Mouse (Mus musculus) embryonic facial prominence, embryonic 10.5 days (tissue): ENCODE results near the gene 9530053A07Rik. TPM values are rescaled to one million over a fixed set of nuclear protein-coding genes. Genes with fewer than 3 reads are reported as not detected.

Source experiments
- DNase-seq: peaks from one replicate; pipeline ENCODE4 v3.0.0-alpha.2; 2017; ENCODE audit warnings: low spot score
- H3K27ac ChIP-seq: fragments of 300-500 bp; sonication (generic); replicated peaks from 2 replicates; pipeline ENCODE4 v1.5.1; 2016; ENCODE audit warnings: mild to moderate bottlenecking
- H3K27me3 ChIP-seq: fragments of 300-500 bp; sonication (generic); replicated peaks from 2 replicates; pipeline ENCODE4 v1.6.1; 2016; ENCODE audit warnings: low read depth, mild to moderate bottlenecking; ENCODE audit not compliant: poor library complexity, severe bottlenecking
- H3K36me3 ChIP-seq: fragments of 300-500 bp; sonication (generic); replicated peaks from 2 replicates; pipeline ENCODE4 v1.6.1; 2016; ENCODE audit warnings: mild to moderate bottlenecking, moderate library complexity
- H3K4me1 ChIP-seq: fragments of 300-500 bp; sonication (generic); 2 replicates; pipeline ENCODE4 v1.6.1; 2016
- H3K4me3 ChIP-seq: fragments of 300-500 bp; sonication (generic); 2 replicates; pipeline ENCODE4 v1.5.1; 2016; ENCODE audit warnings: mild to moderate bottlenecking, moderate library complexity
- H3K9me3 ChIP-seq: fragments of 300-500 bp; sonication (generic); 2 replicates; pipeline ENCODE4 v1.6.1; 2016; ENCODE audit warnings: mild to moderate bottlenecking
- WGBS: fragments of 180-500 bp; shearing (Covaris S2); methylation state at CpG from one replicate; pipeline ENCODE4 v1.1.7; 2016; 5-methylcytosine and 5-hydroxymethylcytosine counted together
- polyA plus RNA-seq: library from polyadenylated mRNA; unstranded; fragments of >200 nt; fragmentation: Nextera tagmentation; extraction: Ambion mirVana; gene quantifications from 2 replicates; pipeline ENCODE4 v1.2.1, GENCODE M21; 2016

Gene 9530053A07Rik
- polyA plus RNA-seq, 1 experiment from 2014 or later: 0.06 TPM

GRCm38 (mm10) chr7:28179741-28180377 lies 50.6 kb downstream of the 9530053A07Rik start:
- Histone ChIP-seq H3K36me3 (peaks cover 86% of the 10 kb centered on the region), H3K27ac (peak overlapping the region; percentile 99), H3K4me3 (peak overlapping the region; percentile 87), H3K4me1 (peaks cover 19% of the 10 kb centered on the region), H3K27me3 (no peaks in the 10 kb centered on the region), H3K9me3 (no peaks in the 10 kb centered on the region)
- WGBS: under 1% methylated on average over 52 of the region's 56 CpGs
- DNase-seq: peak; percentile 96

- H3K27ac ChIP-seq: peak overlapping the region; percentile 99; the same call in 1 of the 2 replicates
Observed at GRCm38 (mm10) chr7:28180890-28181289, 51.6 kb downstream of the 9530053A07Rik start.

GRCm38 (mm10) chr7:28181376-28181775 lies 52.1 kb downstream of the 9530053A07Rik start:
- peak overlapping the region; percentile 87 for H3K4me3 ChIP-seq
- H3K27me3 ChIP-seq: no peaks in the 10 kb centered on the region
- H3K27ac ChIP-seq: 0 out of 2 replicates have a peak overlapping the region, but pooled peaks have one; percentile 45
- no peaks in the 10 kb centered on the region for H3K9me3 ChIP-seq
- DNase-seq: no peak
- peaks cover 86% of the 10 kb centered on the region for H3K36me3 ChIP-seq
- 96% methylated on average over 12 of the region's 12 CpGs for WGBS
- H3K4me1 ChIP-seq: peaks cover 19% of the 10 kb centered on the region

More at GRCm38 (mm10) chr7:28180890-28181289, 51.6 kb downstream of the 9530053A07Rik start:
- Histone ChIP-seq H3K9me3 (no peaks in the 10 kb centered on the region), H3K27me3 (no peaks in the 10 kb centered on the region), H3K4me3 (peak overlapping the region; percentile 87), H3K36me3 (peaks cover 86% of the 10 kb centered on the region), H3K4me1 (peaks cover 19% of the 10 kb centered on the region)
- 84% methylated on average over 5 of the region's 5 CpGs for WGBS
- DNase-seq: no peak

GRCm38 (mm10) chr7:28182320-28182719 lies 53.1 kb downstream of the 9530053A07Rik start:
- DNase-seq: no peak
- Histone ChIP-seq H3K4me3 (no peak overlapping the region; the same call in 1 of the 2 replicates), H3K9me3 (no peaks in the 10 kb centered on the region), H3K4me1 (peaks cover 19% of the 10 kb centered on the region), H3K36me3 (peaks cover 86% of the 10 kb centered on the region), H3K27me3 (no peaks in the 10 kb centered on the region), H3K27ac (no peak overlapping the region)
- WGBS: 96% methylated on average over 22 of the region's 22 CpGs

- no peak overlapping the region for H3K27ac ChIP-seq
Observed at GRCm38 (mm10) chr7:28185884-28186283, 56.6 kb downstream of the 9530053A07Rik start.

GRCm38 (mm10) chr7:28186631-28187030 lies 57.4 kb downstream of the 9530053A07Rik start:
- Histone ChIP-seq H3K27ac (no peak overlapping the region), H3K9me3 (no peaks in the 10 kb centered on the region), H3K4me3 (no peak overlapping the region), H3K36me3 (peaks cover 100% of the 10 kb centered on the region), H3K4me1 (no peaks in the 10 kb centered on the region), H3K27me3 (no peaks in the 10 kb centered on the region)
- WGBS: 91% methylated on average over 8 of the region's 8 CpGs
- no peak for DNase-seq

More at GRCm38 (mm10) chr7:28185884-28186283, 56.6 kb downstream of the 9530053A07Rik start:
- H3K4me1 ChIP-seq: peaks cover 6% of the 10 kb centered on the region
- no peak overlapping the region for H3K4me3 ChIP-seq
- H3K27me3 ChIP-seq: no peaks in the 10 kb centered on the region
- DNase-seq: no peak
- 92% methylated on average over 14 of the region's 14 CpGs for WGBS
- H3K9me3 ChIP-seq: no peaks in the 10 kb centered on the region
- peaks cover 100% of the 10 kb centered on the region for H3K36me3 ChIP-seq

GRCm38 (mm10) chr7:28191489-28191888 lies 62.2 kb downstream of the 9530053A07Rik start:
- Histone ChIP-seq H3K36me3 (peaks cover 98% of the 10 kb centered on the region), H3K27me3 (no peaks in the 10 kb centered on the region), H3K4me1 (no peaks in the 10 kb centered on the region), H3K9me3 (no peaks in the 10 kb centered on the region), H3K27ac (no peak overlapping the region), H3K4me3 (no peak overlapping the region)
- DNase-seq: no peak
- 93% methylated on average over 3 of the region's 3 CpGs for WGBS

GRCm38 (mm10) chr7:28191903-28192302 lies 62.6 kb downstream of the 9530053A07Rik start:
- 90% methylated on average over 1 of the region's 1 CpGs for WGBS

GRCm38 (mm10) chr7:28195414-28196098 lies 66.3 kb downstream of the 9530053A07Rik start:
- H3K4me3 ChIP-seq: no peak overlapping the region
- 85% methylated on average over 5 of the region's 5 CpGs for WGBS
- H3K4me1 ChIP-seq: no peaks in the 10 kb centered on the region
- H3K9me3 ChIP-seq: no peaks in the 10 kb centered on the region
- no peak overlapping the region for H3K27ac ChIP-seq
- no peaks in the 10 kb centered on the region for H3K27me3 ChIP-seq
- H3K36me3 ChIP-seq: peaks cover 85% of the 10 kb centered on the region
- no peak for DNase-seq

More at GRCm38 (mm10) chr7:28191903-28192302, 62.6 kb downstream of the 9530053A07Rik start:
- H3K36me3 ChIP-seq: peaks cover 98% of the 10 kb centered on the region
- H3K27me3 ChIP-seq: no peaks in the 10 kb centered on the region
- H3K9me3 ChIP-seq: no peaks in the 10 kb centered on the region
- H3K4me3 ChIP-seq: no peak overlapping the region
- no peaks in the 10 kb centered on the region for H3K4me1 ChIP-seq
- no peak for DNase-seq
- no peak overlapping the region for H3K27ac ChIP-seq

GRCm38 (mm10) chr7:28196528-28196927 lies 67.3 kb downstream of the 9530053A07Rik start:
- Histone ChIP-seq H3K36me3 (peaks cover 76% of the 10 kb centered on the region), H3K27ac (no peak overlapping the region; the same call in 1 of the 2 replicates), H3K27me3 (no peaks in the 10 kb centered on the region), H3K9me3 (no peaks in the 10 kb centered on the region), H3K4me3 (no peak overlapping the region), H3K4me1 (no peaks in the 10 kb centered on the region)
- 82% methylated on average over 14 of the region's 14 CpGs for WGBS
- no peak for DNase-seq

GRCm38 (mm10) chr7:28199054-28199453 lies 69.8 kb downstream of the 9530053A07Rik start:
- no peak overlapping the region for H3K4me3 ChIP-seq
- H3K9me3 ChIP-seq: 0 out of 2 replicates have a peak, but pooled peaks cover 4% of the 10 kb centered on the region
- H3K27ac ChIP-seq: no peak overlapping the region
- DNase-seq: no peak
- no peaks in the 10 kb centered on the region for H3K4me1 ChIP-seq
- no peaks in the 10 kb centered on the region for H3K27me3 ChIP-seq
- WGBS: 70% methylated on average over 4 of the region's 4 CpGs
- H3K36me3 ChIP-seq: peaks cover 50% of the 10 kb centered on the region

GRCm38 (mm10) chr7:28203207-28204108 lies 74.2 kb downstream of the 9530053A07Rik start:
- 65% methylated on average over 19 of the region's 19 CpGs for WGBS
- H3K9me3 ChIP-seq: 0 out of 2 replicates have a peak, but pooled peaks cover 4% of the 10 kb centered on the region
- H3K36me3 ChIP-seq: peaks cover 12% of the 10 kb centered on the region
- H3K27ac ChIP-seq: no peak overlapping the region
- no peaks in the 10 kb centered on the region for H3K27me3 ChIP-seq
- DNase-seq: peak; percentile 18
- no peak overlapping the region for H3K4me3 ChIP-seq
- H3K4me1 ChIP-seq: no peaks in the 10 kb centered on the region
